Mouse (Mus musculus): ENCODE measurements around the gene Zfp964.
"Not testable (repeated sequence)": the region's sequence is repeated elsewhere in the genome, so short reads cannot be mapped to it uniquely, and the experiment has no call there.

Gene Zfp964

DNA sequence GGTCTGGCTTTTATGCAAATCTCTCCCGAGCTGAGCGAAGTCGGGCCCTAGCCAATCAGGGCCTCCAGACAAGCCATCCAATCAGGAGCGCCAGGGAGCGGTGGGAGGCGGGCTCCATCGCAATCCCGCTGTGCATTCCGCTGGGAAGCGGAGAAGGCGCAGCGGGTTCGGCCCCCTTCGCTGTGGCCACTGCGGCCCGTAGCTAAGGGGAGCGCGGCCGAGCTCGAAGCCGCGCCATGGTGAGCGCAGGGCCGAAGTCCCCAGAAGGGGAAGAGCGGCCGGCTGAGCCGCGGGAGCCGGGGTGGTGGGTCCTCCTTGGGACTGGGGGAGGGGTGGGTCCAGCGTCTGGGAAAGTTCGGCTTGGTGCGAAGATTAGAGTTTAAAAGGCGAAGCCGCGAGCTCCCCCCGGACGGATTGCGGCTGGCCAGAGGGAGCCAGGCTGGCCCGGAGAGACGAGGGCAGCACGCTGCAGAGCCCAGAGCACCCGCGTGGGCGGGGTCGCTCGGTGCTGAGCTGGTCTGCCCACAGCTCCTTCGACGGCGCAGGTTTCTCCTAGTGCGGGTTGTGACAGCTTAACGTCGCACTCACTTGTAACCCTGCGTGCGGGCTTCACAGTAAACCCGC is at the start of gene Zfp964:
Gene Zfp964 (plus strand): TSS at position 122 of the 624 bp plus-strand sequence.
- DNase-seq (ENCODE audit: low spot score): peak; percentile 87

DNA sequence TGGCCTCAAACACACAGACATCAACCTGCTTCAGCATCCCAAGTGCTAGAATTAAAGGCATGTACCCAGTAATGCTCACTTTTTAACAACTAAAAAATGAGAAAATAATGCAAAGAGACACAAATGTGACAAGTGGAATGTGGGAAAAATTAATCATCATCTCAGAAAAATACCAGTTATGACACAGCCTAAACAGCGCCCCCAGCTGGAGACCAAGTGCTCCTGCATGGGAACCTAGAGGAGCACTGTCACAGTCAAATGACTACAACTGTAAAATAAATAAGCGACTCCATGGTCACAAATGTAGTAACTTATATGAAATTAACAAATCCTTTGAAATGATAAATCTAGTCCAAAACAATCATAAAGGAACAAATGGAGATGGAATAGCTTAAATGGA is 39.6 kb upstream of the Zfp964 start:
- no peak for DNase-seq (ENCODE audit: low spot score)

DNA sequence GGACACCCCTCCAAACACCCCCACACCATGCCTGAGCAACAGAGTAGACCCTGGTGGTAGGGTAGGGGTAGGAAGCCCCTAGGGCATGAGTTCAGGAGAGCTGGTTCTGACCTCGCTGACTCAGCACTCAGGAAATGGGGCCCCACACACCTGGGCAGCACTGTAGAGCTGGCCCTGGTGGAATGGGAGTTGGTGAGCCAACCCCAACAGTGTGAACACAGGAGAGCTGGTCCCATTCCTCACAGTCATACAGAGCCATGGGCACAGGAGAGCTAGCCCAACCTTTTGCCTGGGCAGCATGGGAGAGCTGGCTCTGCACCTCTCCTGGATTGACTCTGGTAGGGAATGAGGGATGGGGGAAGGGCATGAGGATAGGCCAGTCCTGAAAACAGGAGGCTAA is 36.2 kb upstream of the Zfp964 start:
- DNase-seq (ENCODE audit: low spot score): no peak

DNA sequence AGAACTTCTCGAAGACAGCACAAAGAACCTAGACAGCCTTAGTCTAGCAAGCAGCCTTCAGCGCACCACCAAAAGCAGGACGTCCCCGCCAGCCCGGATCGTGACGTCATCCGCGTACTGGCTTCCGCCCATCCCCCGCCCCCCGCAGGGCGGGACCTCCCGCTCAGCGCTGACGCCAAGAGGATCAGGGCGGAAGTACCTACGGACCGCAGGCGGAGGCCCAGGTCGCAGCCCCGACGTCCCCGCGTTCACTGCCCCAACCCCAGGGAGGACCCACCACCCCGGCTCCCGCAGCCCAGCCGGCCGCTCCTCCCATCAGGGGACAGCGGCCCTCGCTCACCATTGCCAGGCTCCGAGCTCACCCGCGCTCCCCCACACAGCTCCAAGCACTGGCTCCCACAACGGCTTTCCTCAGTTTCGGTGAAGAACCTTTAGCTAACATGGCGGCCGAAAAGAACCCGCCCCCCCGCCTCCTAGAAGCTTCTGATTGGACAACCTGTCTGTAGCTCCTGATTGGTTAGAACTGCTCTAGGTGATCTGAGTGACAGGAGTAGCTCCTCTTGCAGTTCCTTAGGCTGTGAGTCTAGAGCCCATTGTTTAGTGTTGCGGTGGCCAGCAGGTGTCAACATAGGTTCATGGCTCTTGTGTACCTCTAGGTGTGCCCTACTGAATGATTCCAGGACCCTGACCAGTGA is 29.0 kb upstream of the Zfp964 start, which contains the start of gene Zfp868:
Gene Zfp868 (minus strand): TSS at position 454 of the 695 bp plus-strand sequence.
- DNase-seq (ENCODE audit: low spot score): peak; percentile 95

DNA sequence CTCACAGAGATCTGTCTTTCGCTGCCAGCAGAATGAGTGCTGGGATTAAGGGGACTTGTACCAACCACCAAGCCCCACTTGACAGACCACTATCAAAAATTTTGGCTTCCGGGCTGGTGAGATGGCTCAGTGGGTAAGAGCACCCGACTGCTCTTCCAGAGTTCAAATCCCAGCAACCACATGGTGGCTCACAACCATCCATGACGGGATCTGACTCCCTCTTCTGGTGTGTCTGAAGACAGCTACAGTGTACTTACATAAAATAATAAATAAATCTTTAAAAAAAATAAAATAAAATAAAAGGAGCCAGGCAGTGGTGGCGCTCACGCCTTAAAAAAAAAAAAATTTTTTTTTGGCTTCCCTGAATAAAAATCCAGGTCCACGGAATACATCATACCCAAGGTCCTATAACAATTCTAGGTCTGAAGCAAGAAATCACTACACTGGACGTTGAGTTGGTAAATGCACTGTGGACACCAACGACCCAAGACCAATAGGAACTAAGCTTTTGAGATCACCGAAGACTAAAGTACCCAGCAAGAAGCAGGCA is 396 bp upstream of the Zfp964 start:
- no peak for DNase-seq (ENCODE audit: low spot score)

DNA sequence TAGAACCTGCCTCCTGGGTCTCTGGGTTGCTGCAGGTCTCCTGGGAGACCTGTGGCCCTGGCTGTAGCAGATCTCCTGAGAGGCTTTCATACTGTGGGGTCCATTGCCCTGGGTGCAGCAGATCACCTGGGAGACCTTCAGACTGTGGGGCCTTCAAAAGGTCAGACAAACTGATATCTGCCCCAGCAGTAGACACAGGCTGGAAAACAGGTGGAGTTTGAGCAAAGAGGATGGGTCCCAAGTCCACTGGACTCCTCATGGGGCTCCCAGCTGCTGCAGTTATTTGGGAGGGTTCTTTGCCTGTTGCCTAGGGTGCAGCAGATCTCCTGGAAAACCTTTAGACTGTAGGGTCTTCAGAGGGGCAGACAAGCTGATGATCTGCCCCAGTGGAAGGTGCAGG is 7.0 kb downstream of the Zfp964 start:
- DNase-seq (ENCODE audit: low spot score): no peak

DNA sequence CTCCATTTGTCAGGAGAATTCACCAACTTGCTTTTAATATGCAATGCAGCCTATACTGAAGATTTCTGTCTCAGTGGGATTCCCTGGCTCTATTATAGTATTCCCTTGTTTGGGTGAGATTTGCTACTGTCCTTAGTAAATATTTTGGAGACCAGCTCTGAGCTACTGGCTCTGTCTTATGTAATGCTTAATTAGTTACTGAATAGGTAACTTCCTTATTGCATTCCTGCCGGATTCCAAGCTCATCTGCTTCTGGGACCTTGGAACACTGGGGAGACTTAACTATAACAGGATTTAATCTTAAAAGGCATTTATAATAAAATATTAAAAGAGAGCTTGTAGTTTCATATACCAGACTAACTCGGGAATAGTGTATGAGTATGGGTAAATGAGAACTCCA is 10.8 kb downstream of the Zfp964 start:
- not testable (repeated sequence) for DNase-seq (ENCODE audit: low spot score)

DNA sequence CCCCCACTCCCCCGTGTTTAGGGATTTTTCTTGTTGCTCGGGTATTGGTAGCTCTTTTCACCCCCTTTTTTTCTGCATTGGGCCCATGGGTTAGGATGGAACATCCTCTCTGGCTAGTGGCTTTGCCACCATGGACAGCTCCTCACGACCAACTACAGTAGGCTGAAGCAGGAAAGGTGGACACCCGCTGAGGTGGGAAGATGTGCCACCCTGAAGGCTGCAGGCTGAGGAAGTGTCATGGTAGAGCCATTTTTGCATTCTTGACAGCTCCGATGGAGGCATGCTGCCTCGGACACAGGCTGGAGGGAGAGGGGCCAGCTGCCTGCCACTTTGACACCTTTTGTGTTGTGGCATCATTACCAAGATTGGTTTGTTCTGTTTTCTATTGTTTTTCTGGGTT is 47.5 kb downstream of the Zfp964 start:
- no peak for DNase-seq (ENCODE audit: low spot score)

DNA sequence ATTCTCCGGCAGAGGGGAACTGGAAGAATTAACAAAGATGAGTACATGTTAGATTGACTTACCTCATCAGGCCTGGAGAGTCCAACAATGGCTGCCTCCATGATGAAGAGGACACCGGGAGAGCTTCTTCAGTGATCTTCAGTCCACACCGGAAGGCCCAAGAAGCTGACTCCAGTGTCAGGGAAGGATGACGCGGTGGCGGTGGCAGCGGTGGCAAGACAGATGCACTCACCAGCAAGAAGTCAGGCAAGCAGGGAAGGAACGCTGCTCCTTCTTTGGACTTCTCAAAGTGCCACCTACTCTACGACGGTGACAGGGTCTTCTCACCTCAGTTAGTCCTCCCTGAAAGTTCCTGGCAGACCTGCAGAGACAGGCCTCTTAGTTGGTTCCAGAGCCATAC is 56.3 kb downstream of the Zfp964 start, which contains the start of gene Zfp869:
Gene Zfp869 (minus strand): TSS at position 101 of the 400 bp plus-strand sequence.
- not testable (repeated sequence) for DNase-seq (ENCODE audit: low spot score)

DNA sequence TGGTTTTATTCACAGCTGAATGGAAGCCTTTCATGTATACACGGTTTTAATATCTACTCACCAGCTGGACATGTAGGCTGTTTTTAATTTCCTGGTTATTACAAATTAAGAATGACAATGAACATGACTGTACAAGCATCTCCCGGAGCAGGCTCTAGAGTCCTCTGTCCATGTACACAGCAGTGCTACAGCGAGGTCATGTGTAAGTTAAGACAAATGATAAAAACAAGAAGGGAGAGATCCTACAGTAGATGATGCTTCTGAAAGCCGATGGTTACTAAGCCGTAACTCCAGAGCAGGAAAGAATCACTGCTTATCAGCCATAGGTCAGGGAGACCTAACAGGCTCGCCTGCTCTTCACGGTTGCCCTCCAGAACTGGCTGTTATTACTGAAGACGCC is 59.2 kb downstream of the Zfp964 start:
- DNase-seq (ENCODE audit: low spot score): no peak

DNA sequence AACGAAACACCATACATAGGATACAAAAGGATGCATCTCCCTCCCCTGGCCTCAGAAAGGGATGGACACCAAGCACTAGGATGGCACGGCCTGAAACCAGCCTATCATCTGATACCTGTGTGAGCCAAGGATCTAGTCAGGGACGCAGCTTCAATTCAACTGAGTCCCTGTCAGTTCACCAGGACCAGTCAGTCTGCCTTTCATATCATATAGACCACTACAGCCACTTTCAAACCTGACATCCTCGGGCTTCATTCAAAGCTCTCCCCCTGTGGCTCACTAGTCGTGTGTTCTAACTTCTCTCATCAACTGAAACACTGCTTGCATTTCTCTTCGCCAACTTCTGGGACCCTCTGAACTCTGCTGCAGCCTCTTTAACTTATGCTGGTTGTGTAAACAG is 61.1 kb downstream of the Zfp964 start:
- no peak for DNase-seq (ENCODE audit: low spot score)
